Mouse (Mus musculus): ENCODE data around the gene Nrip1. TPM values are rescaled to one million over a fixed set of nuclear protein-coding genes. Genes with fewer than 3 reads are reported as not detected.

The Nrip1 gene
- polyA plus RNA-seq, 1 experiment from 2014 or later = 29.4 TPM

DNA sequence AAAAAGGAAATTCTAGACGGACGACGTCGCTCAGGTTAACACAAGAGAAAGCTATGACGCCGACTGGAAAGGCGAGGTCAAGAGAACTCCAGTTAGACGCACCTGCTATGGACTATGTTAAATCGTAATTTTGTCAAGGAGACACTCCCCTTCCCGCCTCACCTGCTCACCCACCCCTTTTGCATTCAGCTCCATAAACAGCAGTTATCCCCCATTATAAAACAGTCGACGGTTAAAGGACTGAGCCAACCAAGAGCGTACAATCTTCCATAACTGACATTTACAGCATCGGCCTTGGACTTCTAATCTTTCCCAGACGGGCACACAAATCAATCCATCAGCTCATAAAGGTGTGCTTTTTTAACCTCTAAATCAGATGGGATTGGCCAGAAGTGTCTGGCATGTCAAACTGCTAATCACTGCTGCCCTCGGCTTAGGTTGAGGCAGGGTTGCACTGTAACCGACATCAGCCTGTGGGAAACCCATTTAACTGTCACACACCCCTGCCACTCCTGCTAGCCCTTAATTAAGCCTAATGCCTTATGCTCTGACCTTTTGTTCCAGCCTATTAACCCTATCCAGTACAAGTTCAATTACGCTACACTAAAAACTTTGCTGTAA lies 15.4 kb downstream of the Nrip1 start:
- H3K9ac ChIP-seq (ENCODE audit: low read length) = no peak overlapping the region
- ATAC-seq (replicated peaks; ENCODE audit: low FRiP score) = peak; percentile 47; the same call in 1 of the 2 replicates
- H3K4me2 ChIP-seq (ENCODE audit: low read depth, low read length, severe bottlenecking) = no peak overlapping the region
- no peaks in the 10 kb centered on the region for H3K9me3 ChIP-seq (ENCODE audit: control insufficient read depth, low read length)
- H3K4me3 ChIP-seq (ENCODE audit: low read depth, low read length) = no peak overlapping the region
- DNase-seq (ENCODE audit: low spot score) = no peak
- 73% methylated on average over 18 of the region's 18 CpGs for WGBS
- H3K36me3 ChIP-seq (ENCODE audit: control insufficient read depth, insufficient read depth, low read length) = no peaks in the 10 kb centered on the region
- H3K27me3 ChIP-seq (ENCODE audit: control insufficient read depth, insufficient read depth, low read length) = no peaks in the 10 kb centered on the region
- no peak overlapping the region for H3K27ac ChIP-seq (ENCODE audit: low read depth, low read length)
- H3K4me1 ChIP-seq (replicated peaks; ENCODE audit: control insufficient read depth, insufficient read depth, low read length) = no peaks in the 10 kb centered on the region

- DNase-seq (ENCODE audit: low spot score) (no peak), ATAC-seq (replicated peaks; ENCODE audit: low FRiP score) (no peak)
- Histone ChIP-seq H3K9ac (ENCODE audit: low read length) (no peak overlapping the region), H3K4me3 (ENCODE audit: low read depth, low read length) (no peak overlapping the region), H3K36me3 (ENCODE audit: control insufficient read depth, insufficient read depth, low read length) (no peaks in the 10 kb centered on the region), H3K4me1 (replicated peaks; ENCODE audit: control insufficient read depth, insufficient read depth, low read length) (no peaks in the 10 kb centered on the region), H3K27ac (ENCODE audit: low read depth, low read length) (no peak overlapping the region), H3K4me2 (ENCODE audit: low read depth, low read length, severe bottlenecking) (no peak overlapping the region), H3K9me3 (ENCODE audit: control insufficient read depth, low read length) (no peaks in the 10 kb centered on the region), H3K27me3 (ENCODE audit: control insufficient read depth, insufficient read depth, low read length) (no peaks in the 10 kb centered on the region)
- 95% methylated on average over 12 of the region's 12 CpGs for WGBS
Measured at GRCm38 (mm10) chr16:76357155-76357554, 16.5 kb downstream of the Nrip1 start.

DNA sequence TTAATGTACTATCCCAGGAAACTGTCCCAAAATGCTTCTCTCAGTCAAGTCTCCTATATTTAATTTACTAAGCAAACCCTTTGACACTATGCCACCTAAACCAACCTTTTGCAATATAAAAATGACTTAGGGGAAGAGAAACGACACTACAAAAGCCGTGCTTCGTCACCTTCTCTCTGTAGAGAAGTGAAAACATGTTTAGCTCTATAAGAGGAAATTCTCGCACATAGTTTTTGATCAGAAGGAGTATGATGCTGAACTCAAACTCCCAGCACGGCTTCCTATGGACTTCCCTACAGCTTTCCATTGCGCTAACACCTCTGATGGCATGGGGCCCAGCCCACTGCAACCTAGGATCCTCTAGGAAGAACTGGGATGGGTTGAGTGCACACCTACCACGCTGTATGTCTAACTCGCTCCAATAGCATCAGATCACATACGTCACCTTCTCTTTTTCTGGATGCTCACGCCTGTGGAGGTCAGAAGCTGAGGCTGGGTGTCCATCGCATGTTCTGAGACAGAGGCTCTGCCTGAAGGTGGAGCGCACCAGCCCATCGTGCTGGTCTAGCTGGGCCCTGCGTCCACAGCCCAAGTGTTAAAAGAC lies 17.6 kb downstream of the Nrip1 start:
- Histone ChIP-seq H3K4me2 (ENCODE audit: low read depth, low read length, severe bottlenecking) (no peak overlapping the region), H3K4me1 (replicated peaks; ENCODE audit: control insufficient read depth, insufficient read depth, low read length) (no peaks in the 10 kb centered on the region), H3K4me3 (ENCODE audit: low read depth, low read length) (no peak overlapping the region), H3K36me3 (ENCODE audit: control insufficient read depth, insufficient read depth, low read length) (no peaks in the 10 kb centered on the region), H3K9me3 (ENCODE audit: control insufficient read depth, low read length) (no peaks in the 10 kb centered on the region), H3K27me3 (ENCODE audit: control insufficient read depth, insufficient read depth, low read length) (no peaks in the 10 kb centered on the region), H3K27ac (ENCODE audit: low read depth, low read length) (no peak overlapping the region), H3K9ac (ENCODE audit: low read length) (no peak overlapping the region)
- DNase-seq (ENCODE audit: low spot score) = no peak
- WGBS = 95% methylated on average over 14 of the region's 14 CpGs
- ATAC-seq (replicated peaks; ENCODE audit: low FRiP score) = no peak

DNA sequence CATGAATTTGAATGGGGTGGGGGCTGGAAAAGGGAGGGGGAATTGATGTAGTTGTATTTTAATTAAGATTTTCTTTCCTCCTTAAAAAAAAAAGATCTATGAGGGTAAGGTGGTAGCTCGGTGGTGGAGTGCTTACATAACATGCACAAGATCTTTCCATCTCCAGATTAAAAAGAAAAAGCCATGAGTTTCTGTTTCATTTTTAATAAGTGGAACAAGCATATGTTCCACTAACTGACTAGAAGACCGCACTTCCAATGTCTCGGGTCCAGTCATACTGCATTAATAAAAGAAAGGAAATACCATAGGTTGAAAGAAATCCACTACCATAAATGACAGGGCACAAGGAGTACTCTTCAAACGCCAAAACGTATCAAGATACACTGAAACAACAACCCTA lies 18.4 kb downstream of the Nrip1 start:
- 90% methylated on average over 5 of the region's 5 CpGs for WGBS
- H3K27ac ChIP-seq (ENCODE audit: low read depth, low read length) = no peak overlapping the region

GRCm38 (mm10) chr16:76354841-76355240 lies 18.8 kb downstream of the Nrip1 start:
- H3K27ac ChIP-seq (ENCODE audit: low read depth, low read length) = no peak overlapping the region
- H3K4me1 ChIP-seq (replicated peaks; ENCODE audit: control insufficient read depth, insufficient read depth, low read length) = no peaks in the 10 kb centered on the region
- H3K4me3 ChIP-seq (ENCODE audit: low read depth, low read length) = no peak overlapping the region
- no peaks in the 10 kb centered on the region for H3K27me3 ChIP-seq (ENCODE audit: control insufficient read depth, insufficient read depth, low read length)
- H3K4me2 ChIP-seq (ENCODE audit: low read depth, low read length, severe bottlenecking) = no peak overlapping the region
- H3K9ac ChIP-seq (ENCODE audit: low read length) = no peak overlapping the region
- ATAC-seq (replicated peaks; ENCODE audit: low FRiP score) (no peak), DNase-seq (ENCODE audit: low spot score) (no peak)
- no peaks in the 10 kb centered on the region for H3K9me3 ChIP-seq (ENCODE audit: control insufficient read depth, low read length)
- 85% methylated on average over 3 of the region's 3 CpGs for WGBS
- no peaks in the 10 kb centered on the region for H3K36me3 ChIP-seq (ENCODE audit: control insufficient read depth, insufficient read depth, low read length)

More for the DNA sequence above, 18.4 kb downstream of the Nrip1 start:
- Histone ChIP-seq H3K4me3 (ENCODE audit: low read depth, low read length) (no peak overlapping the region), H3K9ac (ENCODE audit: low read length) (no peak overlapping the region), H3K27me3 (ENCODE audit: control insufficient read depth, insufficient read depth, low read length) (no peaks in the 10 kb centered on the region), H3K4me1 (replicated peaks; ENCODE audit: control insufficient read depth, insufficient read depth, low read length) (no peaks in the 10 kb centered on the region), H3K9me3 (ENCODE audit: control insufficient read depth, low read length) (no peaks in the 10 kb centered on the region), H3K36me3 (ENCODE audit: control insufficient read depth, insufficient read depth, low read length) (no peaks in the 10 kb centered on the region), H3K4me2 (ENCODE audit: low read depth, low read length, severe bottlenecking) (no peak overlapping the region)
- no peak for ATAC-seq (replicated peaks; ENCODE audit: low FRiP score)
- no peak for DNase-seq (ENCODE audit: low spot score)

GRCm38 (mm10) chr16:76354289-76354688 lies 19.3 kb downstream of the Nrip1 start:
- Histone ChIP-seq H3K4me3 (ENCODE audit: low read depth, low read length) (no peak overlapping the region), H3K4me2 (ENCODE audit: low read depth, low read length, severe bottlenecking) (no peak overlapping the region), H3K9ac (ENCODE audit: low read length) (no peak overlapping the region), H3K27me3 (ENCODE audit: control insufficient read depth, insufficient read depth, low read length) (no peaks in the 10 kb centered on the region), H3K36me3 (ENCODE audit: control insufficient read depth, insufficient read depth, low read length) (no peaks in the 10 kb centered on the region), H3K4me1 (replicated peaks; ENCODE audit: control insufficient read depth, insufficient read depth, low read length) (no peaks in the 10 kb centered on the region), H3K27ac (ENCODE audit: low read depth, low read length) (no peak overlapping the region), H3K9me3 (ENCODE audit: control insufficient read depth, low read length) (no peaks in the 10 kb centered on the region)
- DNase-seq (ENCODE audit: low spot score) = no peak
- no peak for ATAC-seq (replicated peaks; ENCODE audit: low FRiP score)
- 92% methylated on average over 7 of the region's 7 CpGs for WGBS

GRCm38 (mm10) chr16:76350922-76351321 lies 22.7 kb downstream of the Nrip1 start:
- Histone ChIP-seq H3K4me2 (ENCODE audit: low read depth, low read length, severe bottlenecking) (no peak overlapping the region), H3K36me3 (ENCODE audit: control insufficient read depth, insufficient read depth, low read length) (no peaks in the 10 kb centered on the region), H3K9me3 (ENCODE audit: control insufficient read depth, low read length) (no peaks in the 10 kb centered on the region), H3K27ac (ENCODE audit: low read depth, low read length) (no peak overlapping the region), H3K27me3 (ENCODE audit: control insufficient read depth, insufficient read depth, low read length) (no peaks in the 10 kb centered on the region), H3K9ac (ENCODE audit: low read length) (no peak overlapping the region), H3K4me1 (replicated peaks; ENCODE audit: control insufficient read depth, insufficient read depth, low read length) (no peaks in the 10 kb centered on the region), H3K4me3 (ENCODE audit: low read depth, low read length) (no peak overlapping the region)
- ATAC-seq (replicated peaks; ENCODE audit: low FRiP score) (no peak), DNase-seq (ENCODE audit: low spot score) (no peak)
- WGBS = 91% methylated on average over 8 of the region's 8 CpGs

DNA sequence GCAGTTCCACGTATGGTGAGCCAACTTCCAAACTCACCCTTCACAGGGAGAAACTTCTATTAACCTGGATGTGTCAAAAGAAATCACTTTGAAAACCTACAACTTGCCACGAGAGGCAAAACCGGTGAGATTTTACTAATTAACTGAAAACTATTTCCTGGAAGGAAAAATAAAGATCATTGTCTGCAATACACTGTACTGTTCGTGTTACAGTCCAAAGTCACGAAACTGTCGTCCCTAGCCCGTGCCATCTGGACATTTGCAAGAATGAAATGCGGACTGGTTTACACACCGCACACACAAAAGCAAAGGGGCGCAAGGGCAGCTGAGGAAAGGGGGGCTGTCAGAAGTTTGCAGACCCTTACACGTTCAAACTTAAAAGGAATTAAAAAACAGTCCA lies 24.6 kb downstream of the Nrip1 start:
- H3K4me3 ChIP-seq (ENCODE audit: low read depth, low read length) = no peak overlapping the region
- H3K4me2 ChIP-seq (ENCODE audit: low read depth, low read length, severe bottlenecking) = no peak overlapping the region
- no peaks in the 10 kb centered on the region for H3K27me3 ChIP-seq (ENCODE audit: control insufficient read depth, insufficient read depth, low read length)
- H3K4me1 ChIP-seq (replicated peaks; ENCODE audit: control insufficient read depth, insufficient read depth, low read length) = no peaks in the 10 kb centered on the region
- DNase-seq (ENCODE audit: low spot score) (no peak), ATAC-seq (replicated peaks; ENCODE audit: low FRiP score) (no peak)
- H3K36me3 ChIP-seq (ENCODE audit: control insufficient read depth, insufficient read depth, low read length) = no peaks in the 10 kb centered on the region; the same call in 1 of the 2 replicates
- H3K9me3 ChIP-seq (ENCODE audit: control insufficient read depth, low read length) = no peaks in the 10 kb centered on the region
- no peak overlapping the region for H3K27ac ChIP-seq (ENCODE audit: low read depth, low read length)
- WGBS = 89% methylated on average over 11 of the region's 11 CpGs
- H3K9ac ChIP-seq (ENCODE audit: low read length) = no peak overlapping the region

Data from forebrain, embryonic 11.5 days (tissue).